Mouse (Mus musculus) cerebellum, adult 8-10 months (tissue): ENCODE data around the gene Nol12.
A peak's percentile ranks its signal among the peaks of the same experiment; 100 is the strongest.

Experiments
- DNase-seq: peaks from one replicate; pipeline ENCODE4 v3.0.0; 2022

The Nol12 gene

DNA sequence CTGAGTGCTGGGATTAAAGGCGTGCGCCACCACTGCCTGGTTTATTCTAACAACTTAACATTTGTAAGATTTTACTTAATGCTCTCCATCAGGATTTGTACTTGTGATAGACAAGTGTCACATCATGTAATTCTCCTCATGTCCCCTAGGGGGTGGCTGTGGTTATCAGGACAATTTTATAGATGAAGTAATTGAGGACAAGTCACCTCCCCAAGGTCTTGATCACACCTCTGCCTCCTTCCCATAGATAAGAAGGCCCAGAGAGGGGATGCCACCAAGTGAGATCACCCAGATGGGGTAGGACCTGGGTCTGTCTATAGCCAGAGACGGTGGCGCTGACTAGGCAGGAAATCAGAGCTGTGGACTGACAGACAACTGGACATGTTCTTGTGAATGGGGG, 21.6 kb downstream of the Nol12 start:
- DNase-seq: no peak

DNA sequence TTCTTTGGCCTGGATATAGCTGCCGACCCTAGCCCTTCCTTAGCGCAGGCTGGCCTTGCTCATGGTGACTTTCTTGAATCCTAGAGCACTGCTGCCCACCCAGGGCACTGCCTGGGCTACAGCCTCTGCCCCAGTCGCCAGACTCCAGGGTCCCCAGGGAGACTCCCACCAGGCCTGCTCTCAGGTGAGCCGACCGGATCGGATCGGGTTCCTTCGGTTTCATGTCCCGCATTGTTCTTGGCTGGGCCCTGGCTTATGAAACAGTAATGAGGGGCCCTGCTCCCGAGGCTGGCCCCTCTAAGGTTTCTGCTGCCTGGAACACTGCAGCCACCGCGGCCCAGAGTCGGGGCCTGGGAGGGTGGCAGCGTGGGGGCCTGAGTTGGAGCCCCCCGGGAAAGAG, 22.3 kb downstream of the Nol12 start:
- DNase-seq: no peak

DNA sequence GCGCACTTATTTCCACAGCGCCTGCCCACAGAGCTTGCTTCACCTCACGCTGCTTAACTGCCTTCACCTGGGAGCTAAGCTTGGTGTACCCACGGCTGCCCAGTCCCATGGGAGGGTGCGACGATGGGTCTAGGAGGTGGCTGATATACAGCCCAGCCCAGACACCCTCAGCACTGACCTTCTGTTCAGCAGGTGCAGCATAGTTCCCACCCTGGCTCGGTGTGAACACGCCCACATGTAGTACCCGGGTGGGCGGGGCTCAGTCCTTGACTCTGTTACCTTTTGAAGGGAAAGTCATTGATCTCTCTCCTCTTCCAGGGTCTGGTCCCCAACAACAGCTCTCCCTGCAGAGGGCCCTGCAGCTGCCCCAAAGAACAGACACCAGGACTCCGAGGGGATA, 24.8 kb downstream of the Nol12 start:
- DNase-seq: no peak

DNA sequence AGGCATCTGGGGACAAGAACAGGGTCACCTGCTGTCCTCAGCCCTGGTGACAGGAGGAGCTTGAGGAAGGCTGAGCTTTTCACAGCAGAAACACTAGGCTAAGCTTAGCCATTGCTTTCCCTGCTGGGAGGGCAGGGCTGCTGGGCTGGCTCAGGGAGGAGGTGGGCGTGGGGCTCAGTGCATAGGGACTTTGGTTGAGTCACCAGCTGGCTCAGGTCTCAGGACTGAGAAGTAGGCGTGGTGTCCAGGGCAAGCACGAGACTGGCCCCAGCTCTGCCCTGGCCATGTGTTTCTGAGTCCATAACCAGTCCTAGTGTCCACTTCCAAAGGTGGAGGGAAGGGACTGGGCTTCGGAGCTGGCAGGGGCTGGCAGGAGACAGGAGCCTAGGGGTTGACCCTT, 25.4 kb downstream of the Nol12 start:
- DNase-seq: no peak

DNA sequence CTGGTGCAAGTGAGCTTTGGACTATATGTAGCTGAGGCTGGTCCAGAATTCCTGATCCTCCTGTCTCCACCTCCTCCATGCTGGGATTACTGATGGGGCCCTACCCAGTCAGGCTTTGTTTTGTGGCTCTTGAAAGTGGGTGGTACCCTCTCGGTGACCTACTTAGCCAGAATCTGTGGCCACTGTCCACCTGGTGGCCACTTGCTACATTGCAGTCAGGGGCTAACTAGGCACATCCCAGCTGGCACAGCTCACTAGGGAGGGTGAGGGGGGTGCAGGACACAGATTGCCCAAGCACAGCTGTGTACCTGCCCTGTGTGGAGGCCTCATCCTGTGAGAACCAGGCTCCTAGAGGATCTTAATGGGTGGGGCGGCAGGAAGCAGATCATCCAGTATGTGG, 28.2 kb downstream of the Nol12 start:
- DNase-seq: peak; percentile 79

DNA sequence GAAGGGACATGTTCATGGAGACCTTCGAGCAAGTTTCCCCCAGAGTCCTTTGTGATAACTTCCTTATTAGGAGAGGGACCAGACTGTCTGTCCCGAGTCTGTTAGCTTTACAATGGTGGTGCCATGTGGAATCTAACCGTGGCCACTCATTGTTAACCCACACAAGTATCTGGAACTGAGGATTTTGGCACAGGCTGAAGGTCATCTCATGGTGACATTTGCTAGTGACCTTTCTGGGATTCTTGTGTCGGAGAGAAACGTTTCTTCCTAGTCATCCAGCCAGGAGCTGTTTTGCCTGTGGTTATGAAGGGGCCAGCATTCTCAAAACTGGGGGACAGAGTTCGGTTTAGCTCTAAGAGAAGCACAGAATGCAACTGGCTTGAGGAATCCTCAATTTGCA, 36.9 kb downstream of the Nol12 start:
- no peak for DNase-seq

DNA sequence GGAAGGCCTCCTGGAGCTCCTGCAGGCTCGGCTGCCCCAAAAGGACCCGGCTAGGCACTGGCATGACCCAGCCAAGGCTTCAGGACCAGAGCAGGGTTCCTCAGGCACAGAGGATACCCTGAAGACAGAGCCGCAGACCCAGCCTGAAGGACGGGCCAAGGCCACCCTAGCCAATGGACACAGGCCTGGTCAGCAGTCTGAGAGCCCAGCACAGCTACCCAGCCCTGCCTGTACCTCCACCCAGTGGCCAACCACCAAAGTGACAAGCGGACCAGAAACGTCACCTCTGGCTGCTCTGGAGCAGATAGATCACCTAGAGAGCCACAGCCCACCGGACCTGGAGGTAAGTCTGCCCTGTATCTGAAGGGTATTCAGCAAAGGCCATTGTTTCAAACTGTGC, 39.2 kb downstream of the Nol12 start:
- no peak for DNase-seq

DNA sequence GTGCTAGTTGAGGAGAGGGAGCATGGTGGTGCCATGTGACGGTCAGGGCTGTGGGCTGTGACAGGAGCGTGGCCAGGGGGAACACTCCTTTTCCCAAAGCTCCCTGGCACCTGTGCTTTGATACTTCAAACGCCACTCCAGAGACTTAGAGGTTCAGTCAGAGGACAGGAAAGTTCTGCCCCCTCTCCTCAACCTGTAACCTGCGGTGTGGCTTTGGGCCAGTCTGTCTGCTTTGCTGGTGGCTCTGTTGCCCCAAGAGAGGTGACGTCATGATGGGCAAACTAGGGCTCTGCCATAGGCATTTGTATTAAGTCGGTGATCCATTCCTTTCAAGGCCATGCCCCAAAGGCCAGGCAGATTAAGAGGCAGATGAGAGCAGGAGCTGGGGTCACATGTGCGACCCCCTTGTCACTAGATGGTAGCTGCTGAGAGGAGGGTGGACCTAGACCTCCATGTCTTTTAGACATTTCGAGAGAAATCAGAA, 43.0 kb downstream of the Nol12 start:
- no peak for DNase-seq

DNA sequence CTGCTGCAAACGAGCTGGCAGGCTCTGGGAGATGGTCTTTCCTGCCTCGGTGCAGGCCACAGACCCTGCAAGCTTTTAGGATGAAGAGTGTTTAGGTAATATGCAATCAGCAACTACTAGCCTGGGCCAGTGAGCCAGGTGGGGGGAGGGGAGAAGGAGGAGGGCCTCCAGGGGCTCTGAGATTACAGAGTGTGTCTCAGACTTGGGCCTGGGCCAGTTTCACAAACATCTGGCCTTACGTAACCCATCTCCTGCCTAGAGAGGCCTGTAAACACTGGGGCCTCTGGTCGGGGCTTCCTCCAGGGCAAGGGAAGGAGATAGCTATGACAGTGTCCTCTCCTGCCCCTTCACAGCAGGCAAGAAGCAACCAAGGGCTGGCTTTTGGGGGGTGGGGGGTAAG, 44.1 kb downstream of the Nol12 start:
- no peak for DNase-seq

DNA sequence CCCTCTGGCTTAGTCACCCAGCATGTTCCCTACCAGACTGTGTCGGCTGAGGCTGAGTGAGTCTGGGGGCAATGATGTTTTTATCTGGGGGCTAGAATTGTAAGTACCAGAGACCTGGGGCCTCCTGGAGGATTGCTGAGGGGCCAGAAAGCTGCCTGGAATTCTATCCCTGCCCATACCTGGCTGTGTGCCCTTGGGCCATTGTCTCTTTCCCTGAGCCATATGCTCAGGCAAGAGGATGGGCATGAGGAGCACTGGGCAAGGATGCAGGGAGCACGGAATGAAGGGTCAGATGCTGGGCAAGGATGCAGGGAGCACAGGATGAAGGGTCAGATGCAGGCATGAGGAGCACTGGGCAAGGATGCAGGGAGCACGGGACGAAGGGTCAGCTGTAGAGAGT, 45.4 kb downstream of the Nol12 start:
- peak; percentile 50 for DNase-seq

DNA sequence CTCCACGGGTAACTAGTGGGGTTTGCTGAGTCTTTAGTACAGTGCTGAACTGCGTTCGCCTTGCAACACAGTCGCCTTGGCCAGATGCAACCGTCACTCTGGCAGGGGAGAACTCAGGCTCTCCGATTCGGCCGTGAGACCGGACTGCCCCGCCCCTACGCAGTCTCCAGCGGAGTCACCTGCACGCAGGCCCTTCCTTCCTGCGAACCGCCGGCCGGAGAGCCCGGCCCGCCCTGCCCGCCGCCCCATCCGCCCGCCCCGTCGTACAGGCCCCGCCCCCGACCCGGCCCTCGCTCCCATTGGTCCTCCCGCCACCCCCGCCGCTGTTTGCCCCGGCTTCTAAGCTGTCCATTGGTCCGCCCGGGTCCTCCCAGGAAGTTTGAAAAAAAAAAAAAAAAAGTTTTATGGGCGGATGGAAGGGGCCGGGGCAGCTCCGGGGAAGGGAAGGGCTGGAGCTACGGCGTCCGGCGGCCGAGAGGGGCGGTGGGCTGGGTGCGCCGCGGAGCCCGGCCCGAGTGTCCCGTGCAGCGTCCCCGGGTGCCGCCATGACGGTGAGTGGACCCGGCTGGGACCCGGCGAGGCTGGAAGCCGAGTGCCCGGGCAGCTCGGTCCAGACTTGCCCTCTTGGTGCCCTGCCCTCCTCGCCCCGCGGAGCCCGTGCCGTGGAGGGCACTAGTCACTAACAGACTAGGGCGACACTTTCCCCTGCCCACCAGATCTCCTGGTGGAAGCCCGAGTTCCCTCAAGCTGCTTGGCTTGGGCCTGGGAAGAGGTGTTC, 48.1 kb downstream of the Nol12 start:
- peak; percentile 64 for DNase-seq

DNA sequence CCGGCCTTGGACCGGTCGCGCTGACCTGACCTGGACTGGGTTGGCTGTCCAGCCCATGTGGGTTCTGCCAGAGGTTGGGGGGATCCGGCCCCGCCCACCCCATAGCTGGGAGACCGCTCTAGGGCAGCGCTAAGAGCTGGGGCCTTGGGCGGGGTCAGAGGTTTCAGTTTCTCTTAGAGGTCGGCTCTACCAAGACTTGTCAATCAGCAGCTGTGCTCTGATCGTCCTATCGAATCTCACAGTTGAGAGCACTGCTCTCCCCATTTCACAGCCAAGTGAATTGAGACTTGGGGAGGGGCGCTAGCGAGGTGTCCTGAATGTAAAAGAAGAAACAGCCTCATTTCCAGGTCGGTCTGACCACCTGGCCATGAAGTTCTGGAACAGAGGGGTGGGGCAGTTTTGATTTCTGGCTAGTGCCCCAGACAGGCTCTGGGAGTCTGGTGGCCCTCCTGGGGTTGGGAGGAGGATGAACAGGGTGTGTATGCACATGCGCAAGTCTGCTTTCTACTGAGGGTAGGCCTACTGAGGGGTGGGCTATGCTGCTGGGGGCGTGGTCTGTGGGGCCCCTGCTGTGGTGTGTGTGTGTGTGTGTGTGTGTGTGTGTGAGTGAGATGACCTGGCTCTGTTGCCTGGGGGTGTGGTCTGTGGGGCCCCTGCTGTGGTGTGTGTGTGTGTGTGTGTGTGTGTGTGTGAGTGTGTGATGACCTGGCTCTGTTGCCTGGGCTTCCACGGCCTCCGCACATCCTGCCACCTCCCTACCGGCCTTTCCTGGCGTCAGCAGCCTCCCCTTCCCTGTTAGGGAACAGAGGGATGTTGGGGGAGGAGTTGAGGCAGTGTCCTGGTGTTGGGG, 48.9 kb downstream of the Nol12 start:
- DNase-seq: no peak

DNA sequence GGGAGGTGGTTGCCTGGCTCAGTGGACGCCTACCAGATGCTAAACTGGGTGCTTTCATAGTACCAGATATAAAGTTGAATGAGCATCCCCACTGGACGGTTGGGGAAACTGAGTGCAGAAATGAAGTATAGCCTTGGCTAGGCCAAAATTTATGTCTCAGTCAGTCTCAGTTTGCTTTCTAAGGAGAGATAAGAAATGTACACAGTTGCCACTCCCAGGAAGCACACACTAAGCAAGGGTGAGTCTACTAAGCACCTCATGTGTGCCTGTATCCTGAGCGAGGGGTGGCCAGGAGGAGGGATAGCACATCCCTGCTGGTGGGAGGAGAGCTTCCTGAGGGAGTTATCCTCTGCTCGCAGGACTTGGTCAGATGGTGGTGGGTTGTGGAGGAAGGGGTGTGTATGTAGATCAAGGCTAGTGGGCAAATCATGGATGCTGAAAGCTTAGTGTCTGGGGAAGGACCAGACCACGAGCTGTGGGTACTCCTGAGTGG, 49.6 kb downstream of the Nol12 start:
- no peak for DNase-seq

DNA sequence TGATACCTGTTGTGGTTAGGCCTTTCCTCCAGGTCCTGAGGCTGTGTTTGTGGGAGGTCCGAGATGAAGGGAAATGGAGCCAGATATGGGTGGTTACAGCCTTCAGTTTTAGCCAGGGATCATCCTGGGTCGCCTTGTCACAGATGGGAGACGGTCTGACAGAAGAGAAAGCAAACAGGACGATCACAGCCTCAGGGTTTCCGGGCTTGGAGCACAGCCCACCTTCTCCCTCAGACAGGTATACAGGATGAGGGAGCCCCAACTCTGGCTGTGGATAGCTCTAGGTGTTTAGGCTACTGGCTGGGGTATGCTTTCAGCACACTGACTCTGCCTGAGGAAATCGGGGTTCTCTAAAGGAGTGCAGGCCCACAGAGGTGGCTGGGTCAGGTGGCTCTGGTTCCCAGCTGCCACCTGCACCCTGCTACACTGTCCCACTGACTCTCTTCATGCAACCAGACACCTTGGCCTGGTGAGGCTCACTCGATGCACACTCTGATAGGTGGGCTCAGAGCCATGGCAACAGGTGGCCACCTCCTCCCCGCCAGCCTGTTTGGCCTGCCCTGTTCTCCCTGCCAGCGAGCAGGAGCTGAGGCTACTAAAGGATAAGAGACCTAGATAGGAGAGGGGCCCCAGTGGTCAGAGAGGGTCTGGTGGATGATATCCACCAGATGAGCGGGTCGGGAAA, 51.9 kb downstream of the Nol12 start:
- DNase-seq: peak; percentile 70

DNA sequence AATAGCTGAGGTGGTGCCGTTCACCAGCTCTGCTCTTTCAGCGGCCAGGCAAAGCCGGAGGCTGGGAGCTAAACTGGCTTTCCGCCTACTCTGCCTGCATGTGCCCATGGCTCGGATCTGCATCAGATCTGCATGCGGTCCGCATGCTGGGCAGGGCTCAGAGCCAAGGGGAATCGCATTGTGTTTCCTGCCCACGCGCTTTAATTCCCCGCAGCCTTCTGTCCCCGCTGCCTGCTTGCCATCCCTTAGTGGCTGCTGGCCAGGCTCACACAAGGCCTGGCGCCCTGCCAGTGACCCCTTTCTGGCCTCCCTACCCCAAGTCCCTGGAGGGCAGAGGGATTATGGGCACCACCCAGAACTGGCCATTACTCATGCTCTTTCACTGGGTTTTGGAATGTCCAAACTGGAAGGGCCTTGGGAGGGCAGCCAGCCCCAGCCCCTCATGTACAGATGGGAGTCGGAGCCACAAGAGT, 53.8 kb downstream of the Nol12 start:
- peak; percentile 99 for DNase-seq

DNA sequence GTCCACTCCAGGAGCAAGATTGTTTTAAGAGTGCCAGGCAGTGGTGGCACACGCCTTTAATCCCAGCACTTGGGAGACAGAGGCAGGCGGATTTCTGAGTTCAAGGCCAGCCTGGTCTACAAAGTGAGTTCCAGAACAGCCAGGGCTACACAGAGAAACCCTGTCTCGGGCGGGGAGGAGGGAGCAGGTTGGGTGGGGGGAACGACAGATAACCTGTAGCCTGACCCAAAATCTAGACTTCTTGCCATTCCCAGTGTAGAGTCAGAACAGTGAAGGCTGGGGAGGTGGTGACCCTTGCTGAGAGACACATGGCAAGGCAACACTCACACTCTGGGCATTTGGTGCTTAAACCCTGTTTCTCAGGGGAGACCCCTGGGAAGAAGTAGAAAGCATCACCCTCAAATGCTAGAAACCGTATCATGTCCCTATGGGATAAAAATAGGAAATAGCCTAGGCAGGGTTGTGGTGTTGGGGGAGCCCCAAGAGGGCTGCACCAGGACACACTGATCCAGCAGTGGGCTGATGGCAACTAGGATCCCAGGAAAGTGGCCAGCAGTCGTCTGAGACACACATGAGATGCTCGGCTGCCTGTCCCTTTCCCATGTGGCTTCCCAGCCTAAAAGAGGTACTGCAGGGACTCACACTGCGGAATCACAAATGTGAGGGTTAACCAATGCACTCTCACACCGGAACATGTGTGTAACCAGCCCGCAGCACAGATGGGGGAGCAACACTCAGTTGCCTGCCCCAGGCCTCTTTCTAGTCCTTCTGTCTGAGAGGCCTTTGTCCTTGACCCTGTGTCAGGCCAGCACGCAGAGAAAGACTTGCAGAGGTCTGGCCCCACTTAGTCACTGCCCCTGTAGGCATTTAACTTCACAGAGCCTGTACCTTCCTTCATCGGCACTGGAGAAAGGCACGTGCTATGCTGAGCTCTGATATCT, 54.7 kb downstream of the Nol12 start:
- DNase-seq: peak; percentile 41

DNA sequence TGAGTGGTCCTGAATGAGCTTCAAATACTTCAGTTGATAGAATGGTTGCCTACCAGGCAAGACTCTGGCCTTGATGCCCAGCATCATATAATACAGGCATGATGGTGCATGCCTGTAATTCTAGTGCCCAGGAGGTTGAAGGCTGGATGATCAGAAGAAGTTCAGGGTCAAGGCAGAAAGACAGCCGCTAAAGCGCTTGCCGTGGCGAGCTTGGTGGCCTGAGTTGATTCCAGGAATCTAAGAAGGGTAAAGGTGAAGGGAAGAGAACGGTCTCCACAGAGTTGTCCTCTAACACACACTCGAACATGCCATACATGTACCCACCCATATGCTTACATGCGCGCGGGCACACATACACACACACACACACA, 55.3 kb downstream of the Nol12 start:
- no peak for DNase-seq

DNA sequence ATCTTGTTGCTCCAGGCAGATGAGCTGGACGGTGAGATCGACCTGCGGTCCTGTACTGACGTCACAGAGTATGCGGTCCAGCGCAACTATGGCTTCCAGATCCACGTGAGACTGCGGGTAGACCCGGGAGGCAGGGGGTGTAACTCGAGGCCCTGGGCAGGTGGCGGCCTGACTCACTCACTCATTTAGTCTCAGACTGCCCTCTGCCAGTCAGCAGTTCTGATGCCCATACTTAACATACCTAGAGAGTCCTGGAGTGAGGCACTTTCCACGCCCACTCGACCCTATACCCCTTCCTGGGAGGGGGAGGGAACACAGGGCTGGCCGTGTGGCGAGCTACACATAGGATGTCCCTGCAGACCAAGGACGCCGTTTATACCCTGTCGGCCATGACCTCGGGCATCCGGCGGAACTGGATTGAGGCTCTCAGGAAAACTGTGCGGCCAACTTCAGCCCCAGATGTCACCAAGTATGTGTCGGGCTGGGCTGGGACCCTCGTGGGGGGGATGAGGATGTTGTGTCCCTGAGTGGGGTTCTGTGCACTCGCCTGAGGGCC, 56.3 kb downstream of the Nol12 start:
- DNase-seq: no peak

DNA sequence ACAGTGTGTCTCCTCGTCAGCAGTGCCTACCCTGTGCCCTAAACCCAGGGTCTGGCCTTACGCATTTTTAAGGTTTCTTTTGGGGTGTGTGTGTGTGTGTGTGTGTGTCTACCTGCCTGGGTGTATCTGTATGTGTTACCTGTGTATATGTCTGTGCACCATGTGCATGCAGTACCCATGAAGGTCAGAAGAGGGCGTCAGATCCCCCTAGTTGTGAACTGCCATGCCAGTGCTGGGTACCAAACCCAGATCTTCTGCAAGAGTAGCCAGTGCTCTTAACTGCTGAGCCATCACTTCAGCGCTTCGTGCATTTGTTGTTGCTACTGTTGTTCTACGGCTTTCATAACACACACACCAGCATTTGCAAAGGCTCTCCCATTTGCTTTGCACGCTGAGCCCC, 57.5 kb downstream of the Nol12 start:
- no peak for DNase-seq

DNA sequence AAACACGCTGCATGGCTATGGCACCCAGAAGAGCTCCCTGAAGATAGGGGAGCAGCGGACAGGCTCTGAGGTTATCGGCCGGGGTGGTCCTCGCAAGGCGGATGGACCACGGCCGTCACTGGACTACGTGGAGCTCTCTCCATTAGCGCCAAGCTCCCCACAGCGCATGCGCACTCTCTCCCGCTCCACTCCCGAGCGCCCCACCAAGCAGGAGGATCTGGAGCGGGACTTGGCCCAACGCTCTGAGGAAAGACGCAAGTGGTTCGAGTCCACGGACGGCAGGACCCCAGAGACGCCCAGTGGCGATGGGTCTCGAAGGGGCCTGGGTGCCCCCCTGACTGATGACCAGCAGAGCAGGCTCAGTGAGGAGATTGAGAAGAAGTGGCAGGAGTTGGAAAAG, 58.2 kb downstream of the Nol12 start:
- DNase-seq: no peak
